Mouse (Mus musculus) natural killer cell, adult 2 months (primary cell): ENCODE results near the gene Gm3952.

Source experiments
- DNase-seq, 2 experiments: peaks; one replicate each; pipeline ENCODE4 v3.0.0; 2022; ENCODE audit warnings: low spot score in 2 of 2

Gene Gm3952

DNA sequence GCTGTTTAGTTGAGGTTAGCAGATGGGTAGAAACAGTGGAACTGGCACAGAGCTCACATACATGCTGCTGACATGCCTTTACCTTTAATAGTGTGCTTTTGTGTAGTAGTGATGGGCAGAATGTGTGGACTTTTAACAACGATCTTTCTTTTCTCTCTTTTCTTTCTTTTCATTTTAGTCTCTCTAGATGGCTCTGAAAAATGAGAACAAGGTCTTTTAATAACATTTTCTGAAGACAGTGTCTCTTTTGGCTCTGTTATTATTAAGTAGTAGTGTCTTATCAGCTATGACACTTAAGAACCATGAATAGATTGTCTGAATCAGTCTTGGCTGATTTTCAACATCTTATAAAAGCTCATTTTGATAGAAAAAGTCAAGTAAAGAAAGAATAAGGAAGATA is at the start of gene Gm3952:
Gene Gm3952, minus strand, starts transcription at position 101 of the 400 bp plus-strand sequence.
- DNase-seq, result no peak

DNA sequence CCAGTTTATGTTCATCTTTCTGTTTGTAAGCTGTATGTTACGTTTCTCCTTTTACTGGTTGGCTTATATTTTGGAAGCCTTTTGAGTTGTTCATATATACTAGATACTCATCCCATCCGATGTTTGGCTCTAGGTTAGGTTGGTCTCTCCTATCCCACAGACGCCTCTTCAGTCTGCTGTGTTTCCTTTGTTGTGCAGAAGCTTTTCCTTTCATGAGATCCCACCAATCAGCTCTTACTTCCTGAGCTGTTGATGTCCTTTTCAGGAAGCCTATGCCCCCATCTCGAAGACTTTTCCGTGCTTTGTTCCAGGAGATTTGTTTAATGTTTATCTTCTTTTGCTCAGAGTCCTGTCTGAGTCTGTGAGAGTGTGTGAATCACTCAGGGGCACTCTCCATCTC is 45.3 kb upstream of the Gm3952 start:
- DNase-seq, result no peak

DNA sequence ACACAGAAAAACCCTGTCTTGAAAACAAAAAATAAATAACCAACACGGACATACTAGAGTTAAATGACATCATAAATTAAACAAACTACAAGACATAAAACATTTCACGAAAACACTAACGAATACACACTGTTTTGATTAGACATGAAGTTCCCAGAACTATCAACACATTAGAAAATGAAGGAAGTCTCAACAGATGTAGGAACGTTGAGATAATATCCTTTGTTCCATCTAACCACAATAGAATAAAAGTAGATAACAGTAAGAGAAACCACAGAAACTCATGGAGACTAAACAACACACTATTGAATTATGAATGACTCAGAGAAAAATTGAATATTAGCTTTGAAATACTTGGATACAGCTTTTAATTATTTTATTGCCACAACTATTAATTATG is 14.0 kb upstream of the Gm3952 start:
- no peak for DNase-seq

GRCm38 (mm10) chr8:128735692-128736091 is 62.8 kb downstream of the Gm3952 start:
- DNase-seq, result no peak

DNA sequence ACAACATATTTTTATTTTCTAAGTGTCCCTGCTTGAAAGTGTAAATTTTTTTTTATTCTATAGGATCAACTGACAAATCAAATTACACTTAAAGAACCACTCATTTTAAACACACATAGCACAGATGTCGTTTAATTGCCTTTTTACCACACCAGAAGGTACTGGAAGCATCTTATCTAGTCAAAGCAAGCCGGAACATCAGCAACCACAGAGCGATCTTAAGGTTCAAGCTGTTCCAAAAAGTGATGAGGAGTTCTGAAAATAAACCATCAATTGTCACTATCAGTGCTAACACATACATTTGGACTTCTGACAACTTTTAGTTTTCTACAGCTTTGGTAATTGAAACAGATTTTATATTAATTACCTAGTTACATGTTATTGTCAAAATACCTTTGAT is 64.4 kb downstream of the Gm3952 start:
- DNase-seq, result no peak

GRCm38 (mm10) chr8:128732254-128732653 is 66.2 kb downstream of the Gm3952 start:
- no peak for DNase-seq

DNA sequence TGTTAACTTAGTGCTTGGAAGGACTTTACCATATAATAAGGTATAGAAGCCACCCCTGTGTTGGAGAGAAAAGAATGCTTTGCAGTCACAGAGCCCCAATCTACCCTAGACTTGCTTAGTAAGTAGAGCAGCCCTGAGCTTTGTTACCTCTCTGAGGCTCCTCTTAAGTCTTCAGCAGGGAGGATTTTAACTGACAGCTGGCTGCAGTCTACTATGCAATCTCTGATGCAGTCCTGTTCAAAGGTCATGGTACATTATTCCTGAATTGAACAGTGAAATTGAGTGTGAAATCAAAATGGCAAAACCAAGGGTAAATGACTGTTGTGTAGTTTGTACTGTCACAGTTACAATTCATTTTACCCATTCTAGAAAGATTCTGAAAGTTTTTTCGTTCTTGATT is 71.3 kb downstream of the Gm3952 start:
- DNase-seq, result no peak

- DNase-seq, result no peak
Observed at GRCm38 (mm10) chr8:128724819-128725218, 73.7 kb downstream of the Gm3952 start.

GRCm38 (mm10) chr8:128716184-128716583 is 82.3 kb downstream of the Gm3952 start:
- DNase-seq, result no peak

- DNase-seq, result peak; percentile 80
Observed at GRCm38 (mm10) chr8:128709261-128709660, 89.2 kb downstream of the Gm3952 start.

DNA sequence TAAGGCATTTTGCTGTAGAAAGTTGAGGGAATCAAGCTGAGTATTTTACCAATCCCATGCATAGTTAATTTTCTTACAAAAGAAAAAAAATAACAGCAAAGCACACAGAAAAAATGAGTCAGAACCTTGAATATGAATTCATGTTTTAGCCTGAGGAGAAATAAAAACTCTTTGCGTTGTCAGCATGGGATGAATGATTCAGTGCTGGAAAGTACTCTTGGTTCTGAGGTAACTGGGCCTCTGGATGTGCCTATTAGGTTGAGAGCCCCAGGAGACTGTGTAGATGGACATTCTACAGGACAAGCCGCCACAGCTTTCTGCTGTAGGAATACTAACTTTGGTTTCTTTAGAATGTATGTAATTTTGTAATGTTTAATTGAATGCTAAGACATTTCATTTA is 93.7 kb downstream of the Gm3952 start:
- DNase-seq, result no peak

DNA sequence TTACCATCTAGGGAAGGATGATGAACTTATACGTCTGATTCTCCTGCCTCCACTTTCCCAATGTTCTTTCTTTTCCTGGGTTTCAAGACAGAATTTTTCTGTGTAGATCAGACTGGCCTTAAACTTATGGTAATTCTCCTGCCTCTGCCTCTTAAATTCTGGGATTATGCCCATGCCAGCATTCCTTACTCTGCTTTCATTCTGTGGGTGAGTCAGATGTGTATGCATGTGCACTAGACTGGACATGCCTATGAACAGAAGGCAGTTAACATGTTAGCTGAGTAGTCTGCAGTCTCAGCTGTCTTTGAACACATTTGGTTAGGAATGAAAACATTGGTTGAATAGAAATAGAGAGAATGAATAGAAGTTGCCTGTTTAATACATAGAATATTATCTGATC is 94.1 kb downstream of the Gm3952 start:
- DNase-seq, result no peak

DNA sequence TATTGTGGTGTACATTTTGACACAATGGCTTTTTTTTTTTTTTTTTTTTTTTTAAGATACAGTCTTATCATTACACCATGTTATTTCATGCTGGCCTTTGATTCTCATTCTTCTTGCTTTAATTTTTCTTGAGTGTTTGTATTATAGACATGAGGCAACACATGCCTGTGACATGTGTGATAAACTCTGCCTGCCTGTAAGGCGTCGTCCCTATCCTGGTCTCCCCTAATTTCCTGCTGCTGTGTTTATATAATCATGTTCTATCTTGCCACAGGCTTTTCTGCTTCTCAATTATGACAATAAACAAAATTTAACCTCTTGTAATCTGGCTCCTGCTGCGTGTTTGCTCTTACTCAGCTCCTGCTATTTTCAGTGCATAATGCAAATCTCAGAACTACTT is 100.5 kb downstream of the Gm3952 start:
- DNase-seq, result no peak

- DNase-seq, result no peak
Observed at GRCm38 (mm10) chr8:128696701-128697397, 101.6 kb downstream of the Gm3952 start.
